Mouse (Mus musculus) T-helper 17 cell (primary cell): ENCODE data around the gene Mzf1.

Experiments used
- in situ Hi-C, 2 experiments: fragments of 300-600 bp; cut with MboI, MseI; formaldehyde crosslinking; loops; 1 replicate in 1 of 2; 2 replicates in 1 of 2; pipeline ENCODE4 v1.15.1; 2025; ENCODE audit warnings: high pct_unique_total_duplicates in 2 of 2

Mzf1 gene

DNA sequence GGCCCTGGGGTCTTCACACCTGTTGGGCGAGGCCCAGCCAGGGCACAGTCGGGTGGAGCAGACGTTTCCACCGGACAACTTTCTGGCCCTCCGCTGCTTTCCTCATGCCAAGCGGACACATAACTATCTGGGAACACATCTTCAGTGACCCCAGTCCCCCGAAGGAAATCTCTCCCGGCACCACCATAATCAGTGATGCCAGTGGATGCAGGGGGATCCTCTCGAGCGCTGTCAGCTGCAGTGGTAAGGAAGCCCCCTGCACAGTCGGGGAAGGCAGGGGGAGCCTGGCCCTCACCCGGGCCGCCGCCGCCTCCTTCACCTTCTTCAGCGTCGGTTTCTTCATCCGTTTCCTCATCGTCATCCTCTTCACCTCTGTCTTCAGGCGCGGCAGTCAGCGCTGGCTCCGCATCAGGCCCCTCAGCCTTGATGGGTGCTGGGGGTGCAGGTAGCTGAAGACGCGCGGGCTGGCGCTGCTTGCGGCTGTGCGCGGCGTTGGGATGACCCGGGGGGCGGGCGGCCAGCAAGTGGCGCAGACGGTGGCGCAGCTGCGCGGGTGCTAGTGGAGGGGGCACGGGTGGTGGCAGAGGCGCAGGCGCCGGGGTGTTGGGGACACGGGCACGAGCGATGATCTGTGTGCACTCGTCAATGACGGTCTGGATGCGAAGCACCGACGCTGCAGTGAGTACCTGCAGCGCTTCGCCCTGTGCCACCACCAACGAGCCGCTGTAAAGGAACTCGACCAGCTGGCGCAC lies 47.0 kb downstream of the Mzf1 start:
- in situ Hi-C loops, result loop anchor here (5.0 kb wide), 3 partner anchors 35 to 65 kb away; no protein-coding TSS in a partner anchor

DNA sequence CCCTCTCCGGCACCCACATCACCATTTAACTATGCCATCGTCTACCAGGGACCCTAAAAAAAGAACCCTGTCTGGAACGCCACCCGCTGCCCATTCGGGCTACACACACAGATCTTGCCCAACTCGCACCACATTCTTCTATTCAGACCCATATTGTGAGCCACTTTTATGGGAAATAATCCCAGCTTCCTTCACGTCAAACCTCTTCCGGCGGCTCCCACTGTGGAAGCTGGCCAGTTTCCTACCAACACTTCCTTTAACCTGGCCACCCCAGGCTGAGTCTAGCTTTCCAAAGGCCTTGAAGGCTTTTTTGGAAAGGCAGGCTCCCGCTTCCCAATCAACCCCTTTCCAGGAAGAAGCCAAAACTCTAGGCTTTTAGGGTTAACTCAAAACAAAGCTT lies 48.0 kb downstream of the Mzf1 start:
- in situ Hi-C loops, result loop anchor here (5.0 kb wide), 3 partner anchors 36 to 64 kb away; no protein-coding TSS in a partner anchor

DNA sequence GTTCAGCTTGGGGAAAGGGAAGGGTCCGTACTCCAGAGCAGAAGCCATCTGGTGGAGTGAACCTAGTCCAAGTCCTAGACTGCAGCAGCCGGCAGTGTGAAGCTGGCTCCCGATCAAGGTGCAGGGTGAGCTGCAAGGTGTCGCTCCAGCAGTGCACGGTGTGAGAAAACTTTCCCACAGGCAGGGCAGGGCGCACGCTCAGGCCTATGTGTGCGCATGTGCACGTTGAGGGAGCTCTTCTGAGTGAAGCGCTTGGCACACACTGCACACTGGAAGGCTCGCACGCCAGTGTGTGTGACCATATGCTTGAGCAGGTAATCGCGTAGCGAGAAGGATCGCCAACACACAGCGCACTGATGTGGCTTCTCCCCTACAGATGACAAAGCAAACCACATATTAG lies 48.6 kb downstream of the Mzf1 start:
- in situ Hi-C loops, result loop anchor here (5.0 kb wide), 3 partner anchors 36 to 64 kb away; no protein-coding TSS in a partner anchor

DNA sequence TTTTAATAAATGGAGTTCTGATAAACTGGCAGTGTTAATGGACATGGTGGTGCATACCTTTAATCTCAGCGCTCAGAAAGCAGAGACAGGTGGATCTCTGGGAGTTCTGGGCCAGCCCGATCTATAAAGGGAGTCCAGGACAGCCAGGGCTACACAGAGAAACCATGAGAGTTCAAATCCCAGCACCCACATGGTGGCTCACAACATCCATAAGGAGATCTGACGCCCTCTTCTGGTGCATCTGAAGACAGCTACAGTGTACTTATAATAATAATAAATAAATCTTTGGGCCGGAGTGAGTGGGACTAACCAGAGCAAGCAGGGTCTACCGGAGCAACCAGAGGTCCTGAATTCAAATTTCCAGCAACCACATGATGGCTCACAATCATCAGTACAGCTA lies 51.2 kb downstream of the Mzf1 start:
- in situ Hi-C loops, result no loop called here

DNA sequence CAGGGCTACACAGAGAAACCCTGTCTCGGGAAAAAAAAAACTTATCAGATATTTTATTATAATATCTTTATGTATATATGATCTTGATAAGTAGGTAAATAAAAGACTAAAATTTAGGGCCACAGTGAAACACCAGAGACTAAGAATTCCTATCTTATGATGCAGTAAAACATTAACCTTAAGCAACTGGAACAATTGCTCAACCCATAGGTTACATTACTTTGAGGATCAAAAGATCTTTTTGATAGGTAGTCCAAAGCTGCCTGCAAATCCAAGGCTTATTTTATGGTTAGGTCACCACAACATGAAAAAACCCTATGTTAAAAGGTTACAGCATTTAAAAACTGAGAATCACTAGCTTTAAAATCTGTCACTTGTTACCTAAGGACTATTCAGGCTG lies 53.0 kb downstream of the Mzf1 start:
- in situ Hi-C loops, result no loop called here

GRCm38 (mm10) chr7:12998851-12999250 lies 55.7 kb downstream of the Mzf1 start, which contains the start of gene Trim28:
TSS of gene Trim28 (plus strand) at chr7:12999114.
- in situ Hi-C loops, result no loop called here

- in situ Hi-C loops, result no loop called here
These were observed 56.5 kb downstream of the Mzf1 start, which contains the start of gene Slc27a5 for GRCm38 (mm10) chr7:12998053-12998452. TSS of gene Slc27a5 (minus strand) at chr7:12998192.

DNA sequence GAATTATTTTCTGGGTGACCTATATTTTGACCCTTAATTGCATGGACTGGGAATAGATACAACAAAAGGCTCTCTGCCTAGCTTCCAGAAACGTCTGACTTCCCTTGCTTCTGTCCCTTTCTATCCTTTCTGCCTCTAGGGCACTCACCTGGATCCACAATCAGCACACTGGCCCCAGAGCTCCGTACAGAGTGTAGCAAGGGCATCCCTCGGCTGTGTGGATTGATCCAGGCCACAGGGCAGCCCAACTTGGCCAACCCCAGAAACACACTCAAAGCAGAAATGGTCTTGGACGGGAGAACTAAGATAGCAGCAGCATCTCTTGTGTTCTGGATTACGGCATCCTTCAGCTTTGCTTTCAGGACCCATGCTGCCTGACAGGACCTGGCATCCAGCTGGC lies 57.3 kb downstream of the Mzf1 start:
- in situ Hi-C loops, result no loop called here

GRCm38 (mm10) chr7:12995862-12996261 lies 58.7 kb downstream of the Mzf1 start:
- in situ Hi-C loops, result no loop called here

GRCm38 (mm10) chr7:12993148-12993547 lies 61.4 kb downstream of the Mzf1 start:
- in situ Hi-C loops, result no loop called here
